Mouse (Mus musculus) adrenal gland, adult (tissue): ENCODE measurements around the gene Lao1.

Source experiments
- DNase-seq, 2 experiments: peaks; one replicate each; pipeline ENCODE4 v3.0.0; 2022 to 2023; ENCODE audit warnings: low spot score in 1 of 2; ENCODE audit not compliant: inconsistent age in 2 of 2

Gene Lao1

GRCm38 (mm10) chr4:119013031-119013430 lies 51.7 kb downstream of the Lao1 start:
- no peak for DNase-seq

GRCm38 (mm10) chr4:119014997-119015396 lies 53.6 kb downstream of the Lao1 start:
- no peak for DNase-seq

GRCm38 (mm10) chr4:119015557-119015956 lies 54.2 kb downstream of the Lao1 start:
- no peak for DNase-seq

- no peak for DNase-seq
Measured at GRCm38 (mm10) chr4:119017078-119017477, 55.7 kb downstream of the Lao1 start.
